Mouse (Mus musculus): ENCODE data around the gene Nptx1. TPM values are rescaled to one million over a fixed set of nuclear protein-coding genes. Genes with fewer than 3 reads are reported as not detected.

The Nptx1 gene
- total RNA-seq, 2 experiments from 2014 or later = 146 to 173 TPM

- DNase-seq (ENCODE audit: low spot score in 2 of 2) = no peak
Measured at GRCm38 (mm10) chr11:119499297-119499696, 48.3 kb downstream of the Nptx1 start.

GRCm38 (mm10) chr11:119497451-119497850 lies 50.1 kb downstream of the Nptx1 start:
- DNase-seq (ENCODE audit: low spot score in 2 of 2) = no peak

GRCm38 (mm10) chr11:119496147-119496546 lies 51.4 kb downstream of the Nptx1 start:
- DNase-seq (ENCODE audit: low spot score in 2 of 2) = peak; percentile 64 to 65

GRCm38 (mm10) chr11:119493516-119493915 lies 54.0 kb downstream of the Nptx1 start:
- no peak for DNase-seq (ENCODE audit: low spot score in 2 of 2)

GRCm38 (mm10) chr11:119492830-119493229 lies 54.7 kb downstream of the Nptx1 start:
- DNase-seq (ENCODE audit: low spot score in 2 of 2) = no peak

GRCm38 (mm10) chr11:119491690-119492087 lies 55.9 kb downstream of the Nptx1 start:
- no peak for DNase-seq (ENCODE audit: low spot score in 2 of 2)

GRCm38 (mm10) chr11:119490861-119491689 lies 56.5 kb downstream of the Nptx1 start, which contains the start of gene Endov:
TSS of gene Endov (plus strand) at chr11:119491347.
- peak; percentile 99 for DNase-seq (ENCODE audit: low spot score in 2 of 2)

Other genes starting within 250 kb of the Nptx1 start
- 10 to 100 TPM; 88.9 to 93.0 TPM for gene Eif4a3, start 247.7 kb downstream of the Nptx1 start, total RNA-seq (2021)
- gene Card14, start 240.0 kb downstream of the Nptx1 start, total RNA-seq (2021) = under 1 TPM; 0.25 to 0.38 TPM
- gene Sgsh, start 192.2 kb downstream of the Nptx1 start, total RNA-seq (2021) = 1 to 10 TPM; 4.7 to 5.1 TPM
- gene Slc26a11, start 192.2 kb downstream of the Nptx1 start, total RNA-seq (2021) = 1 to 10 TPM; 5.4 to 6.3 TPM
- gene Rnf213, start 154.7 kb downstream of the Nptx1 start, total RNA-seq (2021) = 1 to 10 TPM; 3.8 TPM
- gene Endov, start 56.4 kb downstream of the Nptx1 start, total RNA-seq (2021) = 10 to 100 TPM; 24.8 to 29.6 TPM
- gene Rptor, start 55.2 kb upstream of the Nptx1 start, total RNA-seq (2021) = 10 to 100 TPM; 50.2 to 61.3 TPM

Data from layer of hippocampus, postnatal 10 days (tissue).